Mouse (Mus musculus) lung, postnatal 14 days (tissue): ENCODE data around the gene Sipa1l2.
A peak's percentile ranks its signal among the peaks of the same experiment; 100 is the strongest.

Experiments
- DNase-seq: peaks from one replicate; pipeline ENCODE4 v3.0.0; 2021

Gene Sipa1l2

DNA sequence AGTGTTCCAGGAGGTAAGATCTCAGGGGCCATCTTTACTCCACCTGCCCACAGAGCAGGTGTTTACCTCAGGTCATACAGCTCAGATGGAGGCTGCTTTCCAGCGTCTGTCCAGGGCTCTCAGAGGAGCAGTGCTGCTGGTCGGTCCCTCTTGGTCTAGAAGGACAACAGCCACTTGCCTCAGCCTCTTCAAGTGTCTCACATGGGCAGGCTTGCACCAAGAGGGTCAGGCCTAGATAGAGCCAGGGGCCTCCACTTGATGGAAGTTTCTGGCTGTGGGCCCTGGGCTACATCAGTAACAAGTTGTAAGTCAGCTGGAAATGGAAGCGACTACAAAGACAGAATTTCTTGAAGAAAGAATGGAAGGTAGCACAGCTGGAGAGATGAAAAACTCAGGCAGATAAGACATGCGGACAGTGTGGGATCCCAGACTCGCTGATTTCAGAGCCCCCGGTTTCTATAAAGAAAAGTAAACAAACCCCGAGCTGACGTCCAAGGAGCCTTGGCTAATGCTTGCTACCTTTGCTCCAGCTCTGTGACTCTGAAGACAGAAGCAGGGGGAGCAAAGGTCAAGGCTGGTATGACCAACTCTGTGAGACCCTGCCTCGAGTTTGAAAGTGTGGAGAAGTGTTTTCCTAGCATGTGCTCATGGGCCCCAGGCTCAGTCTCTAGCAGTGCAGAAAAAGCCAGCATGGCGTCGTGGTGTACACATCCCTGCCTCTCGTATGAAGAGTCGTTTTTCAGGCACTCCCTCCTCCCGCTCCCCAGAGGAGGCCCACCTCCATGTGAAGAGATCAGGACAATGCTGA is 58.5 kb downstream of the Sipa1l2 start:
- DNase-seq, result no peak

DNA sequence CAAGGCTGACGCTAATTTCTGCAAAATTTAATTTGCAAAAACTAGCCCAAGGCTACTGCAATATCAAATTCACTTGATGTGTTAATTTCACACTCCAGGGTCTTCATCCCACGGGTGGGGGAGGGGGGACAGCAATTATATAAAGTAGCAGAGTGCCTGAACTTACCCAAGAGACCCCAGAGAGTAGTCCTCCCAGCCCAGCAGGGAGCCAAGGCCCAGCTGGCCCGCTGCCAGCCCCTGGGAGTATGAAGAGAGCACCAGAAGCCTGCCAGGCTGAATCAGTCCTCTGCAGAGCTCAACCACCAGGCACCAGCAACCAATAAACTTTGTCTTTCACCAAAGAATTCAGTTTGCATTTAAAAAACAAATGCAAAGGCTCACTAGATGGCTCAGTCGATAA is 59.8 kb downstream of the Sipa1l2 start:
- no peak for DNase-seq

DNA sequence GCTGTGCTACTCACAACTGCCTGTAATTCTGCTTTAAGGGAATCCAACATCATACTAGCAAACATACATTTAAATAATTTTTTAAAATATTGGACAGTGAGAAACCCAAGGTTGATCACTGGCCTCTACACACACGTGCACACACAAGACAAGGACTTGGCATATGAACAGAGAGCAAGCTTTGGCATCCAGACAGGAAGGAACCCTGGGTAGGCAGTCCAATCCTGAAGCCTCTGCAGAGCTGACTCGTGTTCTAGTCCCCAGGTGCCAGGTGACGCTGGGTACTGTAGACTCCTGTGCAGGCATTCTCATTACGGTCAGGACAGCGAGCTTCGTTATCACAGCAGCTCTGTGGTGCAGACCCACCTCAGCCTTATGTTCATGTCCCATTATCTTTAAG is 60.4 kb downstream of the Sipa1l2 start:
- no peak for DNase-seq

DNA sequence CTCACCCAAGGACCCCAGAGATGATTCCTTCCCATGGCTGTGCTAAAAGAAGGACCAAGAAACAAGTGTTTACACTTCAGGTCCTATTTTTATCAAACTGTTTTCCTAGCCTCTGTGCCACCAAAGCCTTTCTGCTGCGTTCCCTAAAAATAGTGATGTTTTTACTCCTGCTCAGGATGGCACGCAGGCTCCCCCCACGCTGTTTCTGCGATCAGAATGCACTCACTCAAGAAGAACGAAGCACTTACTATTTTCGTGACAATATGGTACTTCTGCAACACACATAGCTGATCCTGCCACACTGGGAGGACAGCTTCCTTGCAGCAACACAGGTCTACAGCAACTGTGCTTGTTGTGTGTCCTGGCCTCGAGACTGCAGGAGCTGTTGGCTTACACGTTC is 62.3 kb downstream of the Sipa1l2 start:
- DNase-seq, result no peak

DNA sequence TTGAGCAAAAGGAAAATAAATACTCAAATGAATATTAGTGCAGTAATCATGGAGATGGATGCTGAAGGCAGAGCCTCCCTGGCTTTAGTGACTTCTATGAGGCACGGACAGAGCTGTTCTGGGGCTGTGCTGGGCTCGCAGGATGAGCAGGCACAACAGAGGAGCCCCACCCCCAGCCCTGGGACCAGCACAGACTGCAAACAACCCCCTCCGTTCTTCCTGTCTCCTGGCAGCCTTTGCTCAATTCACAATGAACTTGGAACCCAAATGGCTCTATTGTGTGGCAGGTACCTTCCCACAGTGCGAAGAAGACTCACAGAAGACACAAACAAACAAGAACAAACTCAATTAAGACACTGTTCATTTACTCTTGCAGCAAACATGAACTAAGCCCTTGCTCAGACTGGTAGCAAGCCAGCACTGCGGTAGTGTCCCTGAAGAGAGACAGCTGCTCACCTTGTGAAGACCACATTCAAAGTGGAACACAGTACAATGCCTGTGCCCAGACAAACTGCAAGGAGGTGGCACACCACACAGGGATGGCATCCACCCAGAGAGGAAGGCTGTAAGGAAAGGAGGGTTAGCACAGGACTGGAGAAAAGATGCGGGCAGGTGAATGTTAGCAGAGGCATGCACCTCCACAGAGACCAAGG is 64.9 kb downstream of the Sipa1l2 start:
- DNase-seq, result peak; percentile 52

DNA sequence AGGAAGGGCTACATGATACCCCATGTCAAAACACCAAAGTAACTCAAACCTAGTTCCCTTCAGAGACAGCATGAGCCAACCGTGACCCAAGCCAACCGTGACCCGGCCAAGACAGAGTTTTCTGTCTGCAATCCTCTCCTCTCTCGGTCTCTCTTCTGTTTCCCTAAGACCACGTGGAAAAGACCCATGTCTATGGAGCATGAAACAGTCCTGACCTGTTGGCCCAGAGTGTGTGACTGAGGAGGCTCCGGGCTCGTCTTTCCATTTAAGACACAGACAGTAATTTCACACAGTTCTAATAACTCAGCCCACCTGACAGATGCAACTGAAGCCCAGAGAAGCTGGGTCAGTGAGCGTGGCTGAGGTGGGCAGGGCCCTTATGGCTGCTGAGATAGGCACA is 65.8 kb downstream of the Sipa1l2 start:
- no peak for DNase-seq

DNA sequence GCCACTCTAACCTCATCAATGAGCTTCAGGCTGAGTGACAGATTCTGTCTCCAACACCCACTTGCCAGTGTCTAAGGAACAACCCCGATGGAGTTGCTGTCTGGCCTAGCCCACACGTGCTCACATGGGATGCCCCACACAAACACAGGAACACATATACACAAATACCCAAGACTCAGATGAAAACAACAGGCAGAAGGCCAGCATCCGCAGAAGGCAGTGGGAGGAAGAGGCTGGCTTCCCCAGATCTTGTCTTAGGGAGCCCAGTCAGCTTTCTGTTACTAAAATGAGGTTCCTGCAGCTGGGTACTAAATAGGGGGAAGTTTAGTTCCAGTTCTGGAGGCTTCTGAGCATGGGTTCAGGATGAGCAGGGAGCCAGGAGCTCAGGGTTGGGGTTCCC is 66.8 kb downstream of the Sipa1l2 start:
- DNase-seq, result no peak

DNA sequence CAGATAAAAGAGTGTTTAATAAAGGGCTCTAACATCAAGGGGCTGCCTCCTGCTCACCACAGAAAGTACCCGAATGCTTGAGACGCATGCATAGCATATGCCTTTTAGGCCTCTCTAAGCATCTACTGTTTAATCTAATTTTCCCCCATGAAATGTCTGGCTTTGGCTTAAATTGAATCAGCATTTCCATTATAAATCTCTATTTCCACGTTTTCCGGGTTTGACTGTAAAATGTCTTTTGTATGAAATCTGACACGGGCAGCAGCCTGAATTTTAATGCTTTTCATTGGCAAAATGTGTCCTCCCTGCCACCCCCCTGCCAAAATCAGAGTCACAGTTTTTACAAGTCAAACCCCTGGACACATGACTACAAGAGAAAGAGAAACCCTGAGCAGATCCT is 69.6 kb downstream of the Sipa1l2 start:
- no peak for DNase-seq

DNA sequence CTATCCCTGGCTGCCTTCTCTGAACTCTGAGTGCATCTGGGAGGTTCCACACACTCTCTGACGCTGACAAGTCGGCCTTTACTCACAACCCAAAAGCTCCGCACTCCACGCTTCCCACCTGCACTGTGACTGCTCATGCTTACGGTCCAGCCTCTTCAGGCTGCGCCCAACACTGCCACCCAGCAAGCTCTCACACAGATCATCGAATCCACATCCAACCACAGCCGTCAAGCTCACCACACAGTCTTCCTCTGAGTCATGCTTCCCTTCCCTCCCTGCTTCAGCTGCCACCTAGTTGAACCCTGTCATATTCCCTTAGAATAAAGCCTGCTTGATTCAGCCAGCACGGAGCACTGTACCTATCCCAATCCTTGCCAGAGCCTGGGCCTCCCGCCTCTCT is 71.1 kb downstream of the Sipa1l2 start:
- DNase-seq, result no peak

DNA sequence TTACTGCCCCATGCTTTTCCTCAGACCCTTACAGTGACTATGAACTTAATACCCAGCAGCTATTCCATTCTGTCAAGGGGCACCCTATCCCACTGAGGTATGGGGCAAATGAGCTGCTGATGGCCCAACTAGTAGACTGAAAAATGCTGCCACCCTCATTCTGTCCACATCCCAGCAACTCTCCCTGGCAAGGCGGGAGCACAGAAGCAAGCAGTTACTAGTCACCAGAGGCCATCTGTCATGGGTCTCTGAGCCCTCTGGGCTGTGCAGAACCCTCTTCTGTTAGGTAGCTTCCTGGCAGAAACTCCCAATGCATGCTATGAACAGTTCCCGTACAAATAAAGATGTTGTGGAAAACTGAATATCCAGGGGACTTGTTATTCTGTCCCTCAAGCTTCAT is 74.1 kb downstream of the Sipa1l2 start:
- no peak for DNase-seq

DNA sequence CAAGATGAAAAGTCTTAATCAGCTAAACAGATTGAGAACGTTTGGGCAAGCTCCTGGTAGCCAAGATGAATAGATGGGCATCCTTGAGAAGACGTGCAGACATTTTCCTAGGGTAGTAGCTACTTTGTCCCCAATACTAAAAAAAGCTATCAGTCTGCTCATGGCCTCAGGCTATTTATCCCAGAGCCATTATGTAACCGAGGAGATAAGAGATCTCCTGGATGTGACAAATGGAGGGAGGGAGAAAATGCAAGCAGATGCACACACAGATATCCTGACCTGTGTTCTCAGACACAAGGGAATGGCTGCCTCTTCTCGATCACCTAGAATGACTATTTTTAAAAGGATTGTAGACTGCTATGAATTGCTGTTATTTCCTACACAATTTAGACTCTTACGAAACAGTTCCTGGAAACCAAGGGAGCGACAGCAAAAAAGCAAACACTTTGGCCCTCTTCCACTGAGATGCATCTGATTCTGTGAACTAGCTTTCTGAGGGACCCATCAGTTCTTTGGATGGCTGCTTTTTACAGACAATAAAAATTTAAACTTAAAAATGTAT is 76.3 kb downstream of the Sipa1l2 start:
- DNase-seq, result no peak

DNA sequence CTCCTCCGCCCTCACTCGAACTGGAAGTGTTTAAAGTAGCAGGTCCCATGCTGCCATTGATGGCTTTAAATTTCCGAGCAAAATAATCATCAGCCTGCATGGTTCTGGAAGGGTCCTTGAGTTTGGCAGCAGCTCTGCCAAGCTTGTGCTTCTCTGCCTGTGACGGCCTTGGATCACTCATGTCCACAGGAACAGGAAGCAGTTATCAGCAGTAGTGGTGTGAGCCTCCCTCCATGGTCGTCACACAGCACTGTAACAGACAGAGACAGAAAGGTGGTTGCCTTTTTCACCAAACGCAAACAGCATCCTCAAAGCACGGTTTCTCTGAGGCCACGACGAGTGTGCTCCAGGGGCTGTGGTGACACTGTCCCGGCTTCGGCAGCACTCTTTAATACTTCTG is 77.2 kb downstream of the Sipa1l2 start:
- no peak for DNase-seq

DNA sequence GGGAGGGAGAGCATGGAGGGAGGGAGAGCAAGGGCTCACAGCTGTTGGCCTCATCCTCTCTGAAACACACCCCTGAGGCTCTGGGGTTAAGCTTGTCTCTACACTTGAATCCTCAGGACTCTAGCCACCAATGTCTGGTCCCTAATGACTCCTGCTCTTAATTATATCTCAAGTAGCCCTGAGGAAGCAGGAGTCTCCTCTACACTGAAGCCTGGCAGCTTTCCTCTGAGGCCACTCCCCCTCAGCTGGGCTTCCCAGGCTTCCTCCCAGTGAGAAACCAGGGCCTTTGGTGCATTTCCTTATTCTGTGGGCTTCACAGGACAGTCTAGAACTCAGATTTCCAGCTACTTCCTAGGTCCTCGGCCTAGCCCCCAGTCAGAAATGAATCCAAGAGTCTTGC is 80.9 kb downstream of the Sipa1l2 start:
- peak; percentile 43 for DNase-seq

DNA sequence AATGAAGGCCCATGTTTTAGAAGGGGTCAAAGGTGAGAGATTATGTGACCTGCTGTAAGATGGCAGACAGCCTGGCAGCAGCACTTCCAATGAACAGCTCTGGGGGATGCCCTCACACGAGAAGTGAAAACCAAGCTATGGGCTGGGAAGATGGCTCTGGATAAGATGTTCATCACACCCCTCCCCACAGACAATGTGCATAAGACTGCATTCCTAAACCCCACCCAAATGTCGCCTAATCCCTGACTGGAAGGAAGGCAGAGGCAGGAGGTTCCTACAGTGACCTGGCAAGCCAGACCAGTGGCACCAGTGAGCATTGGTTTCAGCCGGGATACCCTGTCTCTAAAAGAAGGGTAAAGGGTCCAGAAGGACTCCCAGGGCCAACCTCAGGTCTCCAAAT is 83.9 kb downstream of the Sipa1l2 start:
- no peak for DNase-seq

DNA sequence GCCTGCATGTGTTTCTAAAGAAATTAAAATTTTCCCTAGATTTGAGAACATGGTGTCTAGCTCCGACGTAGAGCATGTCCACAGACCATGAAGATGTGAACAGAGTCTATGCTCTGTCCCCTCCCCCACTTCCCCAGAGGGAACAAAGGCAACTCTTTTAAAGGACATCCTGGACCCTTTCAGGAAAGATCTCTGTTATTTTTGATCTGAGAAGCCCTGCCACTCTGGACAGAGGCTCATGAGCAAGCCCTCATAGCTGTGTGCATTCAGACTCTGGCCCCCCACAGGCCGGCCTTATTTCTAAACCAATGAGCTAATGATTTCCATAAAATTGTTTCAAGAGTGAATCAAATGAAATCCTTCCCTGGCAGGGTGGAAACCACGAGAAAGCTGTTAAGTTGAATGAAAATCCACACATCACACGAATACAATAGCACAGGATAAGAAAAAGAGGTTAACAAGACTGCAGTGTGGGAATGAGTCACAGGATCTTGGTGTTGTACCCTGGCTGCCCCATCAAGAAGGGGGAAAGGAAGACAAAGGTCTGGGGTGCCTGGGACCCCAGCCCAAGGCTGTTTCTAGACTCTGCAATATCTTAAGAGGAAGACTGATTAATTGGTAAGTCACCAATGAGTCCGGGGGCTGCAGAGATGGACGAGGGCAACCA is 84.9 kb downstream of the Sipa1l2 start:
- no peak for DNase-seq

DNA sequence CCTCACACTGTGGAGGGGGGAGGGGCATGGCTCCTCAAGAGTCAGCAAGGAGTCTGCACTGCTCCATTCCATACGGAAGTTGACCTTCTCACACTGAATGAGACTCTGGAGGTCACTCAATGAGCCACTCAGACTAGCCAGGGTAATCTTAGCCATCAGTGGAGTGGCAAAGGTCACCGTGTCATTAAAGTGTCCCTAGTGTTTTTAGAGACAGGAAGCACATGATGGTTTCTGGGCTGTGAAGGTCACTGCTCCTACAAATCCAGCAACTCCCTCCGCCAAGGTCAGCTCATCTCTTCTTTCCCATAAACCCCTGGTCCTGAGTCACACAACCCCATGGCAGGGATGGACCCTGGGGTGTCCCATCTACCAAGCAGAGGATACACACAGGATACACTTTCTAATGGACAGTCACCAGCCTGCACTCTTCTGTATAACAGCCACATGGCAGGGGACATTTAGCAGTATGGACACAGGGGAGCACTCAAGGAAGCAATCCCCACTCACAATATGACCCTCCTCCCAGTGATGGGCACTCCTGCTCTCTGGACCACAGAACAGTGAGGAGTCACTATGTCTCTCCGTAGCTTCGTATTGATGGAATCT is 87.0 kb downstream of the Sipa1l2 start:
- no peak for DNase-seq

DNA sequence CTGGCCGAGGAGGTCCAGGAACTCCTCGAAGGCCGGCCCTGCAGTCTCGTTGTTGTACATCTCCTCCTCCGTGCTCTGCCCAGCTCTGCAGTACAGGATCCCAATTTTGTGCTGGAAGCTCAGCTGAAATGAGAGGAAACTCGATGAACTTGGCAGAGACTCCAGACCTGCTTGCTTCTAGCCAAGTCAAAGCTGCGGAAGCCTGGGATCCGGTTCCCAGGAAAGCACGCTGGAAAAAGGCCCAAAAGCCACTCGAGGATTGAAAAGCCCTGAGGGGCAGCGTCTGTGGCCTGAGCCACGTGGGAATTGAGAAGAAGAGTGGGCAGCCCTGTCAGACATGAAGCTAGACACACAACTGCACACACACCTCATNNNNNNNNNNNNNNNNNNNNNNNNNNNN is 94.7 kb downstream of the Sipa1l2 start:
- DNase-seq, result peak; percentile 77

DNA sequence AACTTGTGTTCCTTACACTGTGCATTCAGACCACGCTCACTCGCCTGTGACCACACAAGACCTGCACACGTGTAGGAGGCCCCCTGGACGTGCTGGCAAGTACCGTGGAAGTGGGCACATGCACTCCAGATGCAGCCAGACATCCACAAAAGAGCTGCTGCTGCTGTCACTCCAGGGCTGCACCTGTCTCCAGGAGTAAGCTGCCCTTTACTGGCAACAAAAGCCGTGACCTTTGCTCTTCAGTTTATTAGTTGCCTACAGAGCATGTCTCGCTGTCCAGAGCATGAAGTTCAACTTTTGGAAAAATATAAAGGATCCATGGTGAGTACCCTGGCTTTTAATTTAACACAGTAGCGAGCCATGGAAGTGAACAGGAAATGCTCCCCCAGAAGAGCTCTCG is 98.2 kb downstream of the Sipa1l2 start:
- no peak for DNase-seq

DNA sequence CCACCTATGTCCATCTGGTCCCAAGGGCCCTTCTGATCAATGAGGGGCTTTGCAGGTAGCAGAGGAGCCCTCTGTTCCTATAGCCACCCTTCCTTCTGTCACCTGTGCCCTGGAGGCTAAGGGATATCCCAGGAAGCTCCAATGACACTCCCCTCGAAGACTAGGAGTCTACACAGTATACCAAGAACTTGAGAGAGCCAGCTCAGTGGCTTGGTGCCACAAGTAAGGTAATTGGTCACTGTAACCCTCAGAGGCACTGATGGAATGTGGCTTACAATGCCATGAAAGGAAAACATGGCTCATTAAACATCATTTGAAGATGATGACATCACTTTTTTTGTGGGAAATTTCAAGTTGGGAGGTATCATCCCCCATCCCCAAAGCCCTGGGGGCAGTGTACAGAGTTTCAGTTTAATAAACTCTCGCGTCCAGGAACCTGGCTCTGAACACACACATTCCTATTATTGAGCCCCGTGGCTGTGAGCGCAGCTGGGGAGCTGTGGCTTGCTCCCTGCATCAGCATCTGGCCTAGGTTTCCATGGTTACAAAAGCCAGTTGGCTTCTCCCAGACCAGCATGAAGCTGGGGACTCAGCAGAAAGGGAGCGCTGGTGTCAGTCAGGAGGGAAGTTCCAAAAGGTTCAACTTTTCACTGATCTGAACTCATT is 104.3 kb downstream of the Sipa1l2 start:
- DNase-seq, result no peak

DNA sequence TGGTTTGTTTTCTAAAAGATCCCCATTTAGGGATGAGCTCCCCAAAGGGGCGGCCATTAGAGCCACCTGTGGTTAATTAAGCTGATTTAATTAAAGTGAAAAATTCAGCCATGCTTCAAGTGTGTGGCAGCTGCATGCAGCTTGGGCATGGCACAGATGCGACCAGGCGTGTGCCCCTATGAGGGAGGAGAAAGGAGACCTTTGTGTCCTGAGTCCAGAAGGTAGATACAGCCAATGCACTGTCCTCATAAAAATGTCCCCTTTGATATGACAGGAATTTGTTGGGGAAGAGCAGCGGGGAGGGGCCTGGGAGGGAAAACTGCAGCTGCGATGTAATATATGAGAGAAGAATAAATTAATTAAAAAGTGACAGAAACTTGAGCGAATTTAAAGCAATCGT is 106.7 kb downstream of the Sipa1l2 start:
- DNase-seq, result no peak

DNA sequence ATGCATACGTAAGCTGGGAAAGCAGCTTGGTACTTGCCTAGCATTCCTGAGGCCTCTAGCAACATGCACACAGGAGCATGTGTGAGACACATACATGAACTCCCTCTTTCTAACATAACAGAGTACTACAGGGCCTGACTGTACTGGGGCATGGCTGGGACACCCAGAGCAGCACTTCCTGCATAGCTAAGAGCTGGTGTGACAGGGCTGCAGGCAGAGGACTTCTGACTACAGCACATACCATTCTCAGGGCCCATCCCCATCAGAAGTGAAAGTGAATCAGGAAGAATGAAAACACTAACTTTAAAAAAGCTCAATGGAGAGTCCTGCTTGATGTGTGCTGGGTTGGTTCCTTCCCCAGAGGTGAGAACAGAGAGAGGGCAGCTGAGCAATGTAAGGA is 108.1 kb downstream of the Sipa1l2 start:
- peak; percentile 34 for DNase-seq

DNA sequence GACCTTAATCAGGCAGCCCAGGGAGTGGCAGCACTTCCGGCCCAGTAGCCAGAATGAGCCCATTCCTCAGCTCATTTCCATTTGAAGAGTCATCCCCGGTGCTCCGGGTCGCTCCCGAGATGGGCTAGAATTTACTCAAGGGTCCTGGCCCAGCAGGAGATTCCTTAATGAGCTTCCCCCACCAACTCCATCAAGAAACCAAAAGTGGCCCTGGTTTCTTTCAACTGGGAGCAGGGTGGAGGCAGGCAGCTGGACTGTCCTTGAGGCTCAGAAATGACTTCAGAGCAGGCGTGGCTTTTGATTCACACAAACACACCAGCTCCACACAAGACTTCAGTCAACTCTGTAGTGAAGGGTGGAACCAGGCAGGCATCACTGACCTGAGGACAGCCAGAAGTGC is 109.0 kb downstream of the Sipa1l2 start:
- DNase-seq, result no peak

DNA sequence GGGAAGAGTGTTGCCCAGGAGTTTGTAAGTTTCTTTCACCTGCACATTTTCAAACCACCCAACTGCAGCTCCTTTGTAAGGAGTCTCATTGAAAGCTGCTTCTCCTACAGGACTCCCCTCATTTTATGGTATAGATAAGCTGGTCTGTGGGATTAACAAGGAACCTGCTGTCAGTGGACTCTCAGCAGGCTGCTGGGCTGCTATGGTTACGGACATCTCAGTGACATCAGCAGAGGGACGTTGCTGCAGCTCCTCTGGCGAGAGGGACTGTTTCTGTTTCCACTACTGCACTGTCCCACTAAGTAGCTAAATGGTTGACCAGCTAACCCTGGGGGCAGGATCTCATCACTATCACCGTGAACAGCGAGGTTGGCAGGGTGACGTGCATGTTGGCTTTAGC is 120.6 kb downstream of the Sipa1l2 start:
- DNase-seq, result no peak
